Mouse (Mus musculus): Measurements from ENCODE around the gene Fhl1. TPM values are rescaled to one million over a fixed set of nuclear protein-coding genes. Genes with fewer than 3 reads are reported as not detected.

Fhl1 gene
- polyA plus RNA-seq, 1 experiment: 63.3 TPM

DNA sequence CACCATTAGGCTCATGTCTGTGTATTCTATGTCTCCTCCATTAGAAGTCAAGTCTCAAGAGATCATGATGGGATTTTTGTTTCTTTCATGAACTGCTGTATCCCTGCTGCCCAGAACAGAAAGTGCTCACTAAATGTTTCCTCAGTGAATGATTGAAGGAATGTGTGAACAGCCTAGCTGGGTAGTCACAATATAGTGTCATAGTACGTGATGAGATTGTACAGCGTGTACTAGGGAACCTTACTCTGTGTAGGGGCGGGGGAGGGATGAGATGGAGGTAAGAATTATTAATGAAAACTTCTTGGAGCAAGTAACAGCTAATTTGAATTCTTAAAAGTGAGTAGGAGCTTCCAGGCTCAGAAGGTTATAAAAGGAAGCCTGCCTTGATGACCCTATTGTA is 30.3 kb upstream of the Fhl1 start:
- no peaks in the 10 kb centered on the region for H3K4me1 ChIP-seq (ENCODE audit: control insufficient read depth, insufficient read depth, insufficient read length, low read length)

DNA sequence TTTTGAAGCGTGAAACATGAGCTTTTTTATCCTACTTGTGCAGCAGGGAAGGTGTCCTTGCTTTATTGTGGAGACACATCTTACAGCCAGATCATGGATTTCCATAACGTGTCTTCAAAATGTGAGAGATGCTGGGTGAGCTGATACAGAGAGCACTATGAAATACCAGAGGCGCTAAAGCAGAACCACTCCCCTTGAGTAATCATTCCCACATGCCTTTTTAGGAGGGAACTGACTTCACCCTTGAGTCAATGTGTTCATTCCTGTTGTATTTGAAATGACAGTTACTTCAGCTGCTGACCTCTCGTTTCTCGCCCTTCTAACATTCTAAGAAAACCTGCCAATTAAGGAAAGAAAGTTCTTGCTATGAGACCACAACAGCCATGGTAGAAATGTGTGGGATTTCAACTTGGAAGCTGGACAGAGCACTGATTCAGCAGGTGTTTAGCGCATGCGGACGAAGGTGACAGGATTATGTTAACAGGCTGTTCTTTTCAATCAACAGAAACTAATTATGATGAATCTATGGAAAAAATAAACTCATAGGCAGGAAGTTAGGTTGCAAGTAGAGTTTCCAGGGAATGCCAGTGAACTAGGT is 27.5 kb upstream of the Fhl1 start:
- 68% methylated on average over 8 of the region's 8 CpGs for WGBS
- H3K36me3 ChIP-seq (ENCODE audit: control insufficient read depth, insufficient read depth, low read length): no peaks in the 10 kb centered on the region
- no peak for TF ChIP-seq CTCF (IDR thresholded peaks at IDR 0.05; ENCODE audit: extremely low read depth, insufficient read length, insufficient replicate concordance, low read depth, low read length)
- TF ChIP-seq POLR2A (IDR thresholded peaks at IDR 0.05; ENCODE audit: low read depth, low read length): no peak

More for the DNA sequence above, 30.3 kb upstream of the Fhl1 start:
- no peaks in the 10 kb centered on the region for H3K27me3 ChIP-seq (ENCODE audit: control insufficient read depth, insufficient read depth, low read length)
- 71% methylated on average over 3 of the region's 3 CpGs for WGBS
- no peaks in the 10 kb centered on the region for H3K36me3 ChIP-seq (ENCODE audit: control insufficient read depth, insufficient read depth, low read length)
- TF ChIP-seq CTCF (IDR thresholded peaks at IDR 0.05; ENCODE audit: extremely low read depth, insufficient read length, insufficient replicate concordance, low read depth, low read length): no peak
- no peak for TF ChIP-seq POLR2A (IDR thresholded peaks at IDR 0.05; ENCODE audit: low read depth, low read length)
- no peak overlapping the region for H3K4me3 ChIP-seq (ENCODE audit: low read depth, low read length)
- no peak overlapping the region for H3K27ac ChIP-seq (ENCODE audit: insufficient read depth, low read depth, low read length)

DNA sequence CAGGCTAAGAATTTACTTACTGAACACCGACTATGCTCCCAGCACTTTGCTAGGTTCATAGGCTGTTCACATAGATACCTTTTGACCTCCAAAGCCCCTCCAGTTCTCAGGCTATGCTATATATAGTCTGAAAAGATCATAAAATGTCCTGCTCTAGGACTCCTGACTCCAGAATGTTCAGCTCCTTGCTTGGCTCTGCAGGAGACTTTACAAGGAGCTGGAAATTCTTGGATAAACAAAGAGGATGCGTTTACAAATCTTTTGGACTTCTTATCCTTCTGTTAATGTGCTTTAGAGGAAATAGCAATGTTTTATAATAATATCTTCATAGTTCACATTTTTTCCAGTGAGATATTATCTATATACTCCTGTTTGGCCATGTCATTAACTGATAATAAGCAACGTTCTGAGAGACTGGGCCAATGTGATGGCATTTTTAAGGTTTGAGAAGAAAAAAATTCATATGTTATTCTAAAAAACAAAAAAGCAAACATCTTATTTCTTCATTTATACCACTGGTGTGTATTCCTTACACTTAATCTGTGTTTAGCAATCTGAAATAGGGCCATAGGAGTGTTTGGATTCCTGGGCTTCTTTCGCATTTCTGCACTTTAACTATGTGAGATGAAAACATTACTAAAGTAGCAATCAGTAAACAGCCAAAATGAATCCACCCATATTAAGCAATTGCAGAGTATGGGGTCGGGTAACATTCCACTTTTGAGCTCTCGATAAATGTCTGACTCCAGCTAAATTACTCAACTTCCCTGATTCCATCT is 22.8 kb upstream of the Fhl1 start:
- H3K4me3 ChIP-seq (ENCODE audit: low read depth, low read length): no peak overlapping the region
- H3K36me3 ChIP-seq (ENCODE audit: control insufficient read depth, insufficient read depth, low read length): no peaks in the 10 kb centered on the region
- H3K27ac ChIP-seq (ENCODE audit: insufficient read depth, low read depth, low read length): no peak overlapping the region
- 57% methylated on average over 6 of the region's 6 CpGs for WGBS
- no peaks in the 10 kb centered on the region for H3K4me1 ChIP-seq (ENCODE audit: control insufficient read depth, insufficient read depth, insufficient read length, low read length)
- TF ChIP-seq CTCF (IDR thresholded peaks at IDR 0.05; ENCODE audit: extremely low read depth, insufficient read length, insufficient replicate concordance, low read depth, low read length) (no peak), POLR2A (IDR thresholded peaks at IDR 0.05; ENCODE audit: low read depth, low read length) (no peak)
- no peaks in the 10 kb centered on the region for H3K27me3 ChIP-seq (ENCODE audit: control insufficient read depth, insufficient read depth, low read length)

More for the DNA sequence above, 27.5 kb upstream of the Fhl1 start:
- H3K4me1 ChIP-seq (ENCODE audit: control insufficient read depth, insufficient read depth, insufficient read length, low read length): no peaks in the 10 kb centered on the region
- H3K4me3 ChIP-seq (ENCODE audit: low read depth, low read length): no peak overlapping the region
- H3K27ac ChIP-seq (ENCODE audit: insufficient read depth, low read depth, low read length): no peak overlapping the region
- H3K27me3 ChIP-seq (ENCODE audit: control insufficient read depth, insufficient read depth, low read length): no peaks in the 10 kb centered on the region

DNA sequence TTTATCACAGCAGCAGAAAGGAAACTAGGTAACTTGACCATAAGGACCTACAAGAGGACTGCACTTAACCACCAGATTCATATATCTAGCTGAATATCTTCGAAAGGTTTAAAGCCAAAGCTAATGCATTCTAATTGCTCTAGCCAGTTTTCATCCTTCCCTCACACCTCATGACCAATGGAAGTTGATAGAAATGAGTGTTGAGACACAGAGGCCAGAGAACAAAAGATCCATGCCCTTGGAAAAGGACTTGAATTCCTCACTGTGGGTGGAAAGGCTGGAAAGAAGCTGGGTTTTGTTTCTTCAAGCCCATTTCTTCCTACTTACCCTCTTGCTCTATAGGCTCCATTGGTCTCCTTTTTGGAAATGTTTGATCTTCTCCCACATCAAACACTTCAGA is 21.1 kb upstream of the Fhl1 start:
- Histone ChIP-seq H3K4me3 (ENCODE audit: low read depth, low read length) (no peak overlapping the region), H3K36me3 (ENCODE audit: control insufficient read depth, insufficient read depth, low read length) (no peaks in the 10 kb centered on the region), H3K4me1 (ENCODE audit: control insufficient read depth, insufficient read depth, insufficient read length, low read length) (no peaks in the 10 kb centered on the region), H3K27me3 (ENCODE audit: control insufficient read depth, insufficient read depth, low read length) (no peaks in the 10 kb centered on the region), H3K27ac (ENCODE audit: insufficient read depth, low read depth, low read length) (no peak overlapping the region)
- 94% methylated on average over 1 of the region's 1 CpGs for WGBS
- TF ChIP-seq CTCF (IDR thresholded peaks at IDR 0.05; ENCODE audit: extremely low read depth, insufficient read length, insufficient replicate concordance, low read depth, low read length): no peak
- TF ChIP-seq POLR2A (IDR thresholded peaks at IDR 0.05; ENCODE audit: low read depth, low read length): no peak

DNA sequence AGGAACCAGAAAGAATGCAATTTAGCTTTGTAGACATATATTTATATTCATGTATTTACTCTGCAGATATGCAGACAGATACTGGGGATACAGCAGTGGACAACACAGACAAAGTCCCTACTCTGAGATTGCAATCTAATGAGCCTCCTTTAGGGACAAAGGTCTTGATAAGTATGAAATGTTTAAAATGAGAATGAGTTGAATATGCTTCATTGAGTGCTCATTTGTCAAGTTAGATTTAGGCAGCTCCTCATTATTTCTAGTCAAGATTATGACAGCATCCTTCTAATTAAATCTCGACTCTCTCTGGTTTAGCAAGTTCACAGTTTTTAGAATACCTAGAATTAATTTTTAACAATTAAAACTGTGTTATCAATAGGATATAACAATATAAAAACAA is 18.9 kb upstream of the Fhl1 start:
- H3K4me3 ChIP-seq (ENCODE audit: low read depth, low read length): no peak overlapping the region
- no peak for TF ChIP-seq POLR2A (IDR thresholded peaks at IDR 0.05; ENCODE audit: low read depth, low read length)
- no peak for TF ChIP-seq CTCF (IDR thresholded peaks at IDR 0.05; ENCODE audit: extremely low read depth, insufficient read length, insufficient replicate concordance, low read depth, low read length)
- no peaks in the 10 kb centered on the region for H3K27me3 ChIP-seq (ENCODE audit: control insufficient read depth, insufficient read depth, low read length)
- no peaks in the 10 kb centered on the region for H3K4me1 ChIP-seq (ENCODE audit: control insufficient read depth, insufficient read depth, insufficient read length, low read length)
- WGBS: 64% methylated on average over 1 of the region's 1 CpGs
- no peak overlapping the region for H3K27ac ChIP-seq (ENCODE audit: insufficient read depth, low read depth, low read length)
- H3K36me3 ChIP-seq (ENCODE audit: control insufficient read depth, insufficient read depth, low read length): no peaks in the 10 kb centered on the region

DNA sequence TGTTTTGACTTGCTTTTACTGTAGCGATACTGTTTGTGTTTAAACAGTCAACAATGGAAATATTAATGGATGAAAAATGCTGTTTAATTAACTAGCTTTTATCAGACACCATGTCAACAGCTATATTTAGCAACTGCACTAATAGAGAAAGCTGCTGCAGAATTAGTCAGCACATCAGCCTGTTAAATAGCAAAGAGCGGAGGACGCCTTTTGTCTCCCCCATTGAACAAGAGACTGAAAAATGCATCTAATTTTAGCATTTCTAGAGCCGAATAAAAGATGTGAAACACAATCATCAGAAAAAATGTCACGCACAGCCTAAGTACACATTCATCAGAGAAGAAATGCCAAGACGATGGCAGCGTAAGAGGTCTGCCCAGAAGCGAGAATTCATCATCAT is 9.0 kb upstream of the Fhl1 start:
- H3K36me3 ChIP-seq (ENCODE audit: control insufficient read depth, insufficient read depth, low read length): no peaks in the 10 kb centered on the region
- TF ChIP-seq CTCF (IDR thresholded peaks at IDR 0.05; ENCODE audit: extremely low read depth, insufficient read length, insufficient replicate concordance, low read depth, low read length) (no peak), POLR2A (IDR thresholded peaks at IDR 0.05; ENCODE audit: low read depth, low read length) (no peak)
- H3K27me3 ChIP-seq (ENCODE audit: control insufficient read depth, insufficient read depth, low read length): no peaks in the 10 kb centered on the region
- WGBS: 81% methylated on average over 8 of the region's 8 CpGs
- no peak overlapping the region for H3K27ac ChIP-seq (ENCODE audit: insufficient read depth, low read depth, low read length)
- no peaks in the 10 kb centered on the region for H3K4me1 ChIP-seq (ENCODE audit: control insufficient read depth, insufficient read depth, insufficient read length, low read length)
- H3K4me3 ChIP-seq (ENCODE audit: low read depth, low read length): no peak overlapping the region

DNA sequence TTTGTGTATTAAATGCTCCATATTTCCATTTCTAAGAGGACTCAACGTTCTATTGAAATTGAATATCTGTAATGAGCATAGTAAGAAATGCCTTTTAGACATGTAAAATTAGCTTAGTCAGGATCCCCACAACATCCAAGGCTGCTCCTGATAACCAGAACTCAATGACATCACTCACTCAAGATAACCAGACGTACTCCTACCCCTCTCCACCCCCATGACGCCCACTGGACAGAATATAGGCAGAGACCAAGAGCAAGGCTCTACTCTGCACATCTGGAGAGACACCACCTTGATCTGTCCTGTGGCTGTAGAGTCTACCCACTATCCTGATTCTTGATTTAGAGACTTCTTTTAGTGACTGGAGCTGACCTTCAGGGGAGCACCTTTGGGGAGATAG is 3.1 kb upstream of the Fhl1 start:
- TF ChIP-seq CTCF (IDR thresholded peaks at IDR 0.05; ENCODE audit: extremely low read depth, insufficient read length, insufficient replicate concordance, low read depth, low read length): no peak
- no peak for TF ChIP-seq POLR2A (IDR thresholded peaks at IDR 0.05; ENCODE audit: low read depth, low read length)
- Histone ChIP-seq H3K27me3 (ENCODE audit: control insufficient read depth, insufficient read depth, low read length) (no peaks in the 10 kb centered on the region; the same call in 1 of the 2 replicates), H3K27ac (ENCODE audit: insufficient read depth, low read depth, low read length) (no peak overlapping the region), H3K36me3 (ENCODE audit: control insufficient read depth, insufficient read depth, low read length) (no peaks in the 10 kb centered on the region), H3K4me3 (ENCODE audit: low read depth, low read length) (no peak overlapping the region), H3K4me1 (ENCODE audit: control insufficient read depth, insufficient read depth, insufficient read length, low read length) (no peaks in the 10 kb centered on the region)
- 68% methylated on average over 3 of the region's 3 CpGs for WGBS

Data from small intestine, adult 2 months (tissue).